24 mouse cellular contexts compared by ENCODE assay signal in the genomic region with DNA sequence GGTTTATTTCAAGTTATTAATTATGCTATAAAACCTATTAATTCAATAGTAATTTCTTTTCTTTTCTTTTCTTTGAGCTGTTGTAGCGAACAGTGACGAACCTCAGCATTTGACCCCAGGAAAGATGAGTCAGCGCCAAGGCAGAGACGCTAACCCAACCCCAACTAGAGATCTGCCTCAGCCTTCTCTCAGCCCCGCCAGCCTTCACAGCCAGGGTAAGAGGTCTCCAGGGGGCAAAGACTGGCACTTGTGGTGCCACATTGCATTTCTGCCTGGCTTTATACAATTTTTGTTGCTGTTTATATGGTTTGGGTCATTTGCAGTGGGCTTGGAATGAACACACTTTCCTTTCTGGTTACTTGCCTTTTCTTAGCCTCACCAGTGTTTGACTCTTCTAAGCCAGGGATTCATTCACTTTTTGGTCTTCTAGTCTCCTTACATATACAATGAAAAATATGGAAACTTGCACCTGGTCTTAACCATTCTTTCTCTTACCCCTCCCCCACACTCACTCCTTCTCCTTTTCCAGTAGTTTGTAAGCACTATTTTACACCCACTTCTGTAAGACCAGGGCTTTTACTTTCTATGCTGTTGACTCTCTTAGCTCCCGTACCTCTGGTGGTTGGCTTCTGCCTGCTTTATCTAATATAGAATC.
A peak's percentile ranks its signal among the peaks of the same experiment; 100 is the strongest.
DNase-seq lines count a peak whose midpoint lies in the region; ATAC-seq lines count a peak whose summit lies in the region.
"Had no signal": no experiment of that assay in that cellular context is flagged by ENCODE, and none has a peak within 500 bp of the region (broad histone marks: within the 10 kb centered on the region; RNA-seq: fewer than 3 reads in every experiment).

No protein-coding gene starts in this region.

- no peak overlapping the region for H3K4me2 ChIP-seq in intestine, embryonic 15.5 days (replicated peaks)
- H3K4me2 ChIP-seq: forebrain, embryonic 12.5 days; liver, embryonic 11.5 days; midbrain, embryonic 12.5 days had no signal

- no peak overlapping the region for H3K4me3 ChIP-seq in intestine, embryonic 15.5 days (replicated peaks)
- H3K4me3 ChIP-seq: forebrain, embryonic 12.5 days; heart, adult 2 months; hindbrain, embryonic 10.5 days; left cerebral cortex, adult 2 months; midbrain, embryonic 12.5 days had no signal

- peak; percentile 18 for ATAC-seq in activated CD4-positive, CD25-positive, alpha-beta regulatory T cell, adult 4 months
- ATAC-seq in intestine, embryonic 15.5 days, result no peak

- no peak overlapping the region for H3K27ac ChIP-seq in intestine, embryonic 15.5 days
- H3K27ac ChIP-seq: forebrain, embryonic 12.5 days; heart, adult 2 months; hindbrain, embryonic 10.5 days; left cerebral cortex, adult 2 months; midbrain, embryonic 12.5 days had no signal

- no peaks in the 10 kb centered on the region for H3K27me3 ChIP-seq in intestine, embryonic 15.5 days (replicated peaks)
- H3K27me3 ChIP-seq: forebrain, embryonic 12.5 days; midbrain, embryonic 12.5 days had no signal

- peak; percentile 71 for DNase-seq in adrenal gland, adult 2 months
- no peak for DNase-seq in adrenal gland, adult 8-10 months
- DNase-seq in 416B (ENCODE audit: low read depth), result peak; percentile 67
- DNase-seq in induced T-regulatory cell, adult 2 months (ENCODE audit: low read depth), result peak; percentile 68
- DNase-seq in gastrocnemius, postnatal 25 days, result no peak
- no peak for DNase-seq in heart, postnatal 25 days (ENCODE audit: low spot score)
- DNase-seq: cerebellum, adult 18-20 months; cerebellum, postnatal 25 days; gastrocnemius, postnatal 10 days; heart, adult 2 months; kidney, adult 9 months; kidney, postnatal 25 days; layer of hippocampus, adult 9-11 months; lung, adult 18-20 months; lung, postnatal 14 days; right cerebral cortex, postnatal 25 days; thymus, adult 2 months had no signal

- 76% methylated on average over 6 of the region's 6 CpGs for WGBS in intestine, embryonic 15.5 days

- intact Hi-C loops in heart, postnatal 25 days (cut with DNase I), result no loop called here

- no peaks in the 10 kb centered on the region for H3K4me1 ChIP-seq in intestine, embryonic 15.5 days (replicated peaks)
- H3K4me1 ChIP-seq: forebrain, embryonic 12.5 days; hindbrain, embryonic 10.5 days; midbrain, embryonic 12.5 days had no signal

- H3K9me3 ChIP-seq in intestine, embryonic 15.5 days, result no peaks in the 10 kb centered on the region
- H3K9me3 ChIP-seq: forebrain, embryonic 12.5 days; hindbrain, embryonic 10.5 days; midbrain, embryonic 12.5 days had no signal

- no peaks in the 10 kb centered on the region for H3K36me3 ChIP-seq in intestine, embryonic 15.5 days
- H3K36me3 ChIP-seq: forebrain, embryonic 12.5 days; hindbrain, embryonic 10.5 days; midbrain, embryonic 12.5 days had no signal

- no peak overlapping the region for H3K9ac ChIP-seq in intestine, embryonic 15.5 days
- H3K9ac ChIP-seq: forebrain, embryonic 12.5 days; midbrain, embryonic 12.5 days had no signal

Comparison
In these comparisons a context has a peak if more than half of its experiments do, and no peak if none do; other contexts are left out.
1. DNase-seq: peak in adrenal gland, adult 2 months (single experiment), 416B (single experiment) and induced T-regulatory cell, adult 2 months (single experiment); none in adrenal gland, adult 8-10 months (single experiment), gastrocnemius, postnatal 25 days (single experiment) and heart, postnatal 25 days (single experiment).